10 mouse cellular contexts compared by ENCODE assay signal in genomic region chr2:144740577-144740997, GRCm38 (mm10).
DNase-seq lines count a peak whose midpoint lies in the region; ATAC-seq and TF ChIP-seq lines count a peak whose summit lies in the region.
"Had no signal": no experiment of that assay in that cellular context is flagged by ENCODE, and none has a peak within 500 bp of the region (broad histone marks: within the 10 kb centered on the region; RNA-seq: fewer than 3 reads in every experiment).

No protein-coding gene starts in this region.

- H3K9ac ChIP-seq in lung, embryonic 14.5 days = no peak overlapping the region

- no peaks in the 10 kb centered on the region for H3K36me3 ChIP-seq in heart, embryonic 10.5 days
- H3K36me3 ChIP-seq in lung, embryonic 14.5 days (ENCODE audit: insufficient read depth) = no peaks in the 10 kb centered on the region

- DNase-seq in gastrocnemius, adult 2 months = peak; percentile 51
- DNase-seq in gastrocnemius, adult 18-20 months (ENCODE audit: low spot score) = no peak
- DNase-seq in cerebellum, adult 8-10 months = peak; percentile 32
- peak; percentile 71 for DNase-seq in heart, embryonic 10.5 days (ENCODE audit: low spot score)
- peak; percentile 58 for DNase-seq in lung, embryonic 14.5 days
- no peak for DNase-seq in left cerebral cortex, adult 11 months (ENCODE audit: low spot score)
- DNase-seq in thymus, postnatal 10 days (ENCODE audit: low spot score in 2 of 2) = no peak
- DNase-seq in embryo, embryonic 11 days = no peak

- H3K4me2 ChIP-seq in lung, embryonic 14.5 days = no peak overlapping the region

- no peak overlapping the region for H3K27ac ChIP-seq in gastrocnemius, adult 2 months
- no peak overlapping the region for H3K27ac ChIP-seq in heart, embryonic 10.5 days
- no peak overlapping the region for H3K27ac ChIP-seq in lung, embryonic 14.5 days (ENCODE audit: low read depth)
- H3K27ac ChIP-seq: macrophage had no signal

- H3K9me3 ChIP-seq in heart, embryonic 10.5 days = no peaks in the 10 kb centered on the region
- H3K9me3 ChIP-seq in lung, embryonic 14.5 days (ENCODE audit: low read depth, low read length) = no peaks in the 10 kb centered on the region

- WGBS in heart, embryonic 10.5 days = 64% methylated on average over 6 of the region's 6 CpGs
- 35% methylated on average over 6 of the region's 6 CpGs for WGBS in lung, embryonic 14.5 days

- 0 out of 2 replicates have a peak, but pooled peaks have one; percentile 36 for ATAC-seq in lung, embryonic 14.5 days (ENCODE audit: insufficient read depth)
- ATAC-seq: forebrain, embryonic 14.5 days had no signal

- intact Hi-C loops in gastrocnemius, adult 2 months (cut with DNase I) = no loop called here

- H3K27me3 ChIP-seq in heart, embryonic 10.5 days (ENCODE audit: insufficient read depth, poor library complexity, severe bottlenecking) = no peaks in the 10 kb centered on the region
- no peaks in the 10 kb centered on the region for H3K27me3 ChIP-seq in lung, embryonic 14.5 days (ENCODE audit: insufficient read depth, low read length)

- H3K4me3 ChIP-seq in gastrocnemius, adult 2 months = no peak overlapping the region
- H3K4me3 ChIP-seq in heart, embryonic 10.5 days = no peak overlapping the region
- H3K4me3 ChIP-seq in lung, embryonic 14.5 days (ENCODE audit: low read depth, low read length) = no peak overlapping the region

- no peak for TF ChIP-seq CTCF in gastrocnemius, adult 2 months (IDR thresholded peaks at IDR 0.05)
- no peak for TF ChIP-seq CTCF in lung, embryonic 14.5 days (IDR thresholded peaks at IDR 0.05; ENCODE audit: low read depth)

- H3K4me1 ChIP-seq in heart, embryonic 10.5 days = 0 out of 2 replicates have a peak, but pooled peaks cover 3% of the 10 kb centered on the region
- no peaks in the 10 kb centered on the region for H3K4me1 ChIP-seq in lung, embryonic 14.5 days (ENCODE audit: insufficient read depth)

Comparison
In these comparisons a context has a peak if more than half of its experiments do, and no peak if none do; other contexts are left out.
1. DNase-seq: peak in gastrocnemius, adult 2 months (single experiment), cerebellum, adult 8-10 months (single experiment), heart, embryonic 10.5 days (single experiment) and lung, embryonic 14.5 days (single experiment); none in gastrocnemius, adult 18-20 months (single experiment), left cerebral cortex, adult 11 months (single experiment), thymus, postnatal 10 days (0 of 2) and embryo, embryonic 11 days (single experiment).